Comparison of ENCODE assay signal across 12 mouse cellular contexts in genomic region chr2:35232595-35233445, GRCm38 (mm10). TPM values are rescaled to one million over a fixed set of nuclear protein-coding genes. Genes with fewer than 3 reads are reported as not detected.
DNase-seq lines count a peak whose midpoint lies in the region; ATAC-seq and TF ChIP-seq lines count a peak whose summit lies in the region.
"Had no signal": no experiment of that assay in that cellular context is flagged by ENCODE, and none has a peak within 500 bp of the region (broad histone marks: within the 10 kb centered on the region; RNA-seq: fewer than 3 reads in every experiment).

No protein-coding gene starts in this region.

- ATAC-seq in heart, embryonic 13.5 days (ENCODE audit: extremely low read depth, insufficient number of reproducible peaks, low FRiP score, low TSS enrichment), result no peak
- ATAC-seq in megakaryocyte progenitor cell, adult 5-6 weeks (replicated peaks; ENCODE audit: poor library complexity), result peak; percentile 50
- ATAC-seq: forebrain, embryonic 14.5 days had no signal

- WGBS in heart, embryonic 13.5 days, result 56% methylated on average over 17 of the region's 17 CpGs
- WGBS in thymus, adult 2 months, result 28% methylated on average over 17 of the region's 17 CpGs

- H3K4me2 ChIP-seq in heart, embryonic 13.5 days, result no peak overlapping the region
- H3K4me2 ChIP-seq: intestine, embryonic 15.5 days; limb, embryonic 12.5 days had no signal

- DNase-seq in heart, adult 8-10 months (ENCODE audit: low spot score), result no peak
- peak; percentile 46 for DNase-seq in thymus, adult 2 months
- no peak for DNase-seq in thymus, adult 18-20 months
- no peak for DNase-seq in layer of hippocampus, adult 18-20 months (ENCODE audit: low spot score in 2 of 2)
- DNase-seq in kidney, postnatal 25 days, result no peak
- DNase-seq in layer of hippocampus, postnatal 14 days (ENCODE audit: low spot score in 2 of 2), result no peak
- DNase-seq: cerebellum, adult 18-20 months had no signal

- H3K27me3 ChIP-seq in heart, embryonic 13.5 days (replicated peaks), result no peaks in the 10 kb centered on the region
- H3K27me3 ChIP-seq in thymus, adult 2 months (ENCODE audit: control insufficient read depth, insufficient read depth, low read length), result no peaks in the 10 kb centered on the region
- H3K27me3 ChIP-seq: intestine, embryonic 15.5 days had no signal

- no peaks in the 10 kb centered on the region for H3K36me3 ChIP-seq in heart, embryonic 13.5 days
- no peaks in the 10 kb centered on the region for H3K36me3 ChIP-seq in thymus, adult 2 months (ENCODE audit: control insufficient read depth, insufficient read depth, low read length)
- H3K36me3 ChIP-seq: intestine, embryonic 15.5 days; limb, embryonic 12.5 days had no signal

- no peaks in the 10 kb centered on the region for H3K9me3 ChIP-seq in heart, embryonic 13.5 days
- H3K9me3 ChIP-seq: intestine, embryonic 15.5 days; limb, embryonic 12.5 days had no signal

- H3K4me1 ChIP-seq in heart, embryonic 13.5 days, result peaks cover 52% of the 10 kb centered on the region
- peaks cover 13% of the 10 kb centered on the region for H3K4me1 ChIP-seq in thymus, adult 2 months (replicated peaks; ENCODE audit: control insufficient read depth, insufficient read depth, low read length)
- H3K4me1 ChIP-seq: intestine, embryonic 15.5 days had no signal

- no peak for TF ChIP-seq POLR2A in thymus, adult 2 months (IDR thresholded peaks at IDR 0.05; ENCODE audit: control insufficient read depth, extremely low read depth, insufficient read depth, low read length, poor library complexity)

- peak overlapping the region; percentile 49 for H3K27ac ChIP-seq in heart, embryonic 13.5 days (replicated peaks)
- H3K27ac ChIP-seq in thymus, adult 2 months (ENCODE audit: control insufficient read depth, insufficient read depth, low read length), result peak overlapping the region; percentile 56; the same call in 1 of the 2 replicates
- H3K27ac ChIP-seq: intestine, embryonic 15.5 days; limb, embryonic 12.5 days had no signal

- H3K4me3 ChIP-seq in heart, embryonic 13.5 days, result no peak overlapping the region
- peak overlapping the region; percentile 43 for H3K4me3 ChIP-seq in thymus, adult 2 months (ENCODE audit: control insufficient read depth, insufficient read depth, low read length)
- H3K4me3 ChIP-seq: intestine, embryonic 15.5 days; limb, embryonic 12.5 days had no signal

- TF ChIP-seq CTCF in thymus, adult 2 months (IDR thresholded peaks at IDR 0.05; ENCODE audit: borderline replicate concordance, control insufficient read depth, extremely low read depth, insufficient read depth, low read length, poor library complexity), result no peak

- H3K9ac ChIP-seq in heart, embryonic 13.5 days, result no peak overlapping the region
- H3K9ac ChIP-seq: intestine, embryonic 15.5 days; limb, embryonic 12.5 days had no signal

RNA-seq across cellular contexts. Expression of gene Gsn, which starts 23.4 kb away (rescaled TPM):
- 205 and 215 TPM in 2 replicates for polyA plus RNA-seq in heart, embryonic 13.5 days (2015; fragmentation: Nextera tagmentation; extraction: Ambion mirVana)
- total RNA-seq in heart, adult 8-10 months (2022), result 100 to 1,000 TPM; 584 to 827 (median 671) TPM
- 393 and 535 TPM in 2 replicates for polyA plus RNA-seq in thymus, adult 2 months (2012; rRNA removed)
- 6.9 and 10.0 TPM in 2 replicates for total RNA-seq in megakaryocyte progenitor cell, adult 5-6 weeks (2015)
- total RNA-seq in megakaryocyte progenitor cell, adult 5-6 weeks (2017), result 12.5 TPM in 2 replicates
- 10 to 100 TPM; 45.0 to 49.4 TPM for total RNA-seq in layer of hippocampus, adult 18-20 months (2021)
- total RNA-seq in layer of hippocampus, postnatal 14 days (2021), result 10 to 100 TPM; 85.8 to 94.7 TPM

RNA-seq across cellular contexts. Expression of gene Rab14, which starts 31.9 kb away (rescaled TPM):
- polyA plus RNA-seq in heart, embryonic 13.5 days (2015; fragmentation: Nextera tagmentation; extraction: Ambion mirVana), result 228 and 262 TPM in 2 replicates
- total RNA-seq in heart, adult 8-10 months (2022), result 100 to 1,000 TPM; 120 to 139 (median 132) TPM
- polyA plus RNA-seq in thymus, adult 2 months (2012; rRNA removed), result 84.2 and 136 TPM in 2 replicates
- 110 and 111 TPM in 2 replicates for total RNA-seq in megakaryocyte progenitor cell, adult 5-6 weeks (2015)
- 105 and 106 TPM in 2 replicates for total RNA-seq in megakaryocyte progenitor cell, adult 5-6 weeks (2017)
- 100 to 1,000 TPM; 237 to 248 TPM for total RNA-seq in layer of hippocampus, adult 18-20 months (2021)
- total RNA-seq in layer of hippocampus, postnatal 14 days (2021), result 100 to 1,000 TPM; 229 to 234 TPM

Comparison
In these comparisons a context has a peak if more than half of its experiments do, and no peak if none do; other contexts are left out.
1. RNA of gene Gsn, which starts 23.4 kb away (total RNA-seq): 584 to 827 TPM in heart, adult 8-10 months; 85.8 to 94.7 TPM in layer of hippocampus, postnatal 14 days, 45.0 to 49.4 TPM in layer of hippocampus, adult 18-20 months and 6.9 to 12.5 TPM in megakaryocyte progenitor cell, adult 5-6 weeks; every median in the first group is over 4 times any median in the second.